Mouse (Mus musculus): ENCODE results near the gene Slc25a33.
A peak's percentile ranks its signal among the peaks of the same experiment; 100 is the strongest.

The Slc25a33 gene

GRCm38 (mm10) chr4:149774094-149774470, at the start of gene Slc25a33:
Slc25a33 (minus strand) TSS chr4:149774277.
- peak; percentile 96 to 97 for DNase-seq

GRCm38 (mm10) chr4:149822586-149823196, 48.6 kb upstream of the Slc25a33 start:
- DNase-seq: no peak

GRCm38 (mm10) chr4:149822126-149822525, 48.0 kb upstream of the Slc25a33 start:
- DNase-seq: no peak

- DNase-seq: no peak
Observed at GRCm38 (mm10) chr4:149820569-149820968, 46.5 kb upstream of the Slc25a33 start.

- DNase-seq: no peak
Observed at GRCm38 (mm10) chr4:149819195-149819594, 45.1 kb upstream of the Slc25a33 start.

GRCm38 (mm10) chr4:149816598-149816997, 42.5 kb upstream of the Slc25a33 start:
- DNase-seq: no peak

- DNase-seq: no peak
Observed at GRCm38 (mm10) chr4:149815586-149815985, 41.5 kb upstream of the Slc25a33 start.

- DNase-seq: peak; percentile 13 to 16
Observed at GRCm38 (mm10) chr4:149813409-149814184, 39.5 kb upstream of the Slc25a33 start.

- DNase-seq: peak in 1 of 2 experiments; percentile 28
Observed at GRCm38 (mm10) chr4:149810372-149810771, 36.3 kb upstream of the Slc25a33 start.

GRCm38 (mm10) chr4:149808584-149809227, 34.6 kb upstream of the Slc25a33 start:
- no peak for DNase-seq

- no peak for DNase-seq
Observed at GRCm38 (mm10) chr4:149808060-149808567, 34.0 kb upstream of the Slc25a33 start.

- DNase-seq: peak; percentile 95
Observed at GRCm38 (mm10) chr4:149806699-149807381, 32.8 kb upstream of the Slc25a33 start.

GRCm38 (mm10) chr4:149802269-149802668, 28.2 kb upstream of the Slc25a33 start:
- DNase-seq: no peak

GRCm38 (mm10) chr4:149800576-149800975, 26.5 kb upstream of the Slc25a33 start:
- no peak for DNase-seq

GRCm38 (mm10) chr4:149800172-149800464, 26.0 kb upstream of the Slc25a33 start:
- no peak for DNase-seq

GRCm38 (mm10) chr4:149799346-149800171, 25.5 kb upstream of the Slc25a33 start:
- no peak for DNase-seq

- no peak for DNase-seq
Observed at GRCm38 (mm10) chr4:149798684-149799309, 24.7 kb upstream of the Slc25a33 start.

- no peak for DNase-seq
Observed at GRCm38 (mm10) chr4:149798116-149798515, 24.0 kb upstream of the Slc25a33 start.

GRCm38 (mm10) chr4:149797220-149797610, 23.1 kb upstream of the Slc25a33 start:
- no peak for DNase-seq

GRCm38 (mm10) chr4:149796567-149797219, 22.6 kb upstream of the Slc25a33 start:
- DNase-seq: no peak

- no peak for DNase-seq
Observed at GRCm38 (mm10) chr4:149794966-149795477, 20.9 kb upstream of the Slc25a33 start.

Data from B cell, adult 2 months (primary cell).